Mouse (Mus musculus): ENCODE results near the gene Col28a1. TPM values are rescaled to one million over a fixed set of nuclear protein-coding genes. Genes with fewer than 3 reads are reported as not detected.

Col28a1 gene
- under 1 TPM in 3 of 4 experiments, not detected in 1; 0.07 to 0.36 (median 0.11) TPM for total RNA-seq (2022)

DNA sequence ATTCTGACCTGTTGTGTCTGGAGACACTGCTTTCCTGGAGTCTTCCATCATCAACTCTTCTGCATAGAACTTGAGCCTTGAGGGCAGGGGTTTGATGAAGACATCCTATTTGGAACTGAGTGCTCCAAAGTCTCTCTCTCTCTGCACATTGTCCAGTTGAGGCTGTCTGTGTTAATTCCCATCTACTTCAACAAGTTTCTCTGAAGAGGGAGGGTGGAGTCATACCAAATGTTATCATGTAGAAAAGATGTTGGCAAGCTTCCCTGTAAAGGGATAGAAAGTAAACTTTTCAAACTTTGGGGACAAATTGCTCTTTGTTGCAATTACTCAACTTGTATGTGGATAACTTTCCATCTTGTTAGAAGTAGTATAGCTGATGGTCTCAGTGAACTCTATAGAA is at the start of gene Col28a1:
Gene Col28a1, minus strand, starts transcription at position 101 of the 400 bp plus-strand sequence.
- no peak for DNase-seq (ENCODE audit: low spot score in 2 of 2)

DNA sequence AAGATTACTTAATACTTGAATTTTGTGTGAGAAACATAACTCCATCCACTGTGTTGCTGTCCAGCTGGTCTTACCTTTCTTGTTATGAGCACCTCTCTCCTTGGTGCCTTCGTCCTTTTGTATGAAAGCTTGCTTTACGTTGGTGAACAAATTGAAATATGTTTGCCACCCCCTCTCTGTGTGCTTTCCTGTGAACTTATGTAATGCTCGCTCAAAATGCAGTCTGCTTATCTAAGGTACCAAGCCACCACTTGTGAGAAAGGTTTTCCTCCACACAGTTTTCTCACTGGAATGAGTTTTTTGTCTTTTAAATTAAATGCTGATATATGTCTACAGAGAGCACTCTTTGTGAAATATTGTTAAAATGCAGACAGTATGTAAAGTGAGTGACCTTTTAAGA is 36.2 kb upstream of the Col28a1 start:
- no peak for DNase-seq (ENCODE audit: low spot score in 2 of 2)

DNA sequence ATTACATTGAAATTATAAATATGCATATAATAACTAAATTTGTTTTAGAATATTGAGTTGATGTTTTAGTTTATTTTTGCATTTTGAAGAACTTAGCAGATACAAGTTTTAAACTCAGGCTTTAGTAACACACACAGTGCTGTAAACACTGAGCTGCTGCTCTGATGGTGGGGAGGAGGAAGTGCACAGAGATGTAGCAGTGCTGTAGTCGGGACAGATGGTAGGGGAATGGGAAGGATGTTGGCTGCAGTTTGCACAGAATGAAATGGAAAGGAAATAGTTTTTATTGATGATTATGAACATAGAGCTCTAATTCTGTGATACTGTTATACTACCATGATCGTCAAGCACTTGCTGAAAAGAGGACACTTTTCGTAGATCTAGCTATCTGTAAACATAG is 34.6 kb upstream of the Col28a1 start:
- no peak for DNase-seq (ENCODE audit: low spot score in 2 of 2)

DNA sequence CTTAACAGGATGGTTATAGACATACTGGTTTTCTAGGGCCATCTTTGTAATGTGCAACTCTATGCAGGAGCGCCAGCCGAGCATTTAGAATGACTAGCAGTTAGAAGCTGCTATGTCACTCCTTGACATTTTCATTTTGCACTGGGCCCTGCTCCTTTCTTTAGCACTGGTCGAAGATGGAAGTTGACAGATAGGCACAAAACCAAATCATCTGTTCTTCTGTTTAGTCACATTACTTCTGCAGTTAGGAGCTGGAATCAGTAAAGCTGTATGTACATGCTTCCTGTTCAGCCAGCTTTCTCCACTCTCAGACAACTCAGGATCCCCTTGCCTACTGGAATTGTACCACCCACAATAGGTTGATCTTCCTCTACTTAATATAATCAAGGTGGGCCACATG is 18.2 kb upstream of the Col28a1 start:
- DNase-seq (ENCODE audit: low spot score in 2 of 2) = no peak

DNA sequence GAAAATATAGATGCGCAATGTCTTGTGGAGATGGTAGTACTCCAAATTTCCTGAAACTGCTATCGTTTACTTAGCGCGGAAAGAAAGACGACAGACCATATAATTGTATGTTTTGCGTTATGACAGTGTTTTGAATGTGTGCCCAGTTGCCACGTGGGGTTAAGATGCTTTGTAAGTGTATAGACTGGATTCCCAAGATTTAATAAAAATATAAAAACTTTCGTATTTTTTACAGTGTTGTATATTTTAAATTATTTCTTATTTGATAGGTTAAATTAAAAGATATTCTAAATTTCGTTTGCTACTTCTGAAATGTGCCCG is 17.4 kb upstream of the Col28a1 start:
- DNase-seq (ENCODE audit: low spot score in 2 of 2) = no peak

DNA sequence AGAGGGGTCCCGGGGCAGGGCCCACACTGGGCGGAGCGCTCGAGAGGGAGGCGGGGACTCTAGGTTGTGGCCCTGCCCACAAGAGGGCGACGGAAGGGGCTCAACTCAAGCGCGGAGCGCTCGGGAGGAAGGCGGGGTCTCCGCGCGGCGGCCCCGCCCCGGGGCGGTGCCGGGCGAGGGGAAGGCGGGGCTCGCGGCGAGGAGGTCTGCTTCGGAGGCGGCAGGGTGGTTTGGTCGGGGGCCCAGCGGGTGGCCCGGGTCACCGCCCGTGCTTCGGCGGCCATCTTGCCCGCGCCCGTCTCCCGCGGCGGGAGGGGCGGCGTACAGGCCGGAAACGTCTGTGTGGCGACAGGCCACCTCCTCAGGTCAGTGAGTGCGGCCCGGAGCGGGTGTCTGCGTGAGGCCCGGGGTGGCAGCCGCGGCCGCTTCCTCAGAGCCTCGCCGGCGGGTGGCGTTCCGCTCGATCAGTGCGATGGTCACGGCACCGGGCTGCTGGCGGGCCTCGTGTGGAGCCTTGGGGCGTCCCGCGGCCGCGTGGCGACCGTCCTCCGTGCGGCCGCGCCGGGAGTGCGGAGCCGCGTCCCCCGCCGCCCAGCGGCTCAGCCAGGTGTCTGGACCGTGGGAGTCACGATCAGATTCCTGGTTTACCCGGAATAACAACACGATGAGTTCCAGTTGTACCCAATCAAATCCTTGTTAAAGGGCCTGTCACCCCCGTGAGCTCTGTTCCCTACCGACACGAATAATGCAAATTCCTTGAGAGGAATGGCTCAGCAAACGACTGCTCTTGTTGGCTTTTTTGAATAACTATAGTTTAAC is 16.8 kb upstream of the Col28a1 start, which contains the start of gene Mios:
Gene Mios, plus strand, starts transcription at position 176 of the 819 bp plus-strand sequence.
- DNase-seq (ENCODE audit: low spot score in 2 of 2) = peak; percentile 87 to 88

DNA sequence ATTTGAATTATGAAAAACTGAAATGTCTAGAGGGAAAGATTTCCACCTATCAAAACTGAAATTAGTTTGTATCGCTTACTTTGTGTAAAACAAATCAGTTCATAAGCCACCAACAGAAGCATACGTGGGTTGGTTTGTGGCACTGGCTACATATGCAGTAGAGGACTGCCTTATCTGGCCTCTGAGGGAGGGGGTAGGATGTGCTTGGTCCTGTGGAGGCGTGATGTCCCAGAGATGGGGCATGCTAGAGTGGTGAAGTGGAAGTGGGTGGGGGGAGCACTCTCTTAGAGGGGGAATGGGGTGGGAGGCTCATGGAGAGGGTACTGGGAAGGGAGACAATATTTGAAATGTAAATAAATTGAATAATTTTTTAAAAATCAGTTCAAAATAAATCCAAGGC is 2.5 kb downstream of the Col28a1 start:
- no peak for DNase-seq (ENCODE audit: low spot score in 2 of 2)

DNA sequence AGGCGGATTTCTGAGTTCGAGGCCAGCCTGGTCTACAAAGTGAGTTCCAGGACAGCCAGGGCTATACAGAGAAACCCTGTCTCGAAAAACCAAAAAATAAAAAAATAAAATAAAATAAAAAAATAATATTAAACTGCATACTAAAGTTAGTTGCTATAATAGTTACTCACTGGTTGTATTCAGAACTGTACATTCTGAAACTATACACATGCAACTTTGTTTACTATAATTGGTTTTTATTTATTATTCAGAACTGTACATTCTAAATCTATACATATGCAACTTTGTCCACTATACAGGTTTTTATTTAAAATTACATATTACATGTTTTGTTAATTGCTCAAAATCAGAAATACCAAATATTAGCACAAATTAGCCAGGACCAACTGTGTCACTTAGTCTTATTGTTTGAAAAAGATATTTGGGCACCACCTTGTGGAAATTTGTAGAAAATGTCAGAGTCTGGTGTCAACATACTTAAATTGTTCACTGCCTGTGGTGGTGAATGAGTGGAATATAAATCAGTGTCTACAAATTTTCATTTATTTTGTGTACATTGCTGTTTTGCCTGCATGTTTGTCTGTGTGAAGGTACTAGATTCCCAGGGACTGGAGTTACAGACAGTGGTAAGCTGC is 3.7 kb downstream of the Col28a1 start:
- DNase-seq (ENCODE audit: low spot score in 2 of 2) = no peak

DNA sequence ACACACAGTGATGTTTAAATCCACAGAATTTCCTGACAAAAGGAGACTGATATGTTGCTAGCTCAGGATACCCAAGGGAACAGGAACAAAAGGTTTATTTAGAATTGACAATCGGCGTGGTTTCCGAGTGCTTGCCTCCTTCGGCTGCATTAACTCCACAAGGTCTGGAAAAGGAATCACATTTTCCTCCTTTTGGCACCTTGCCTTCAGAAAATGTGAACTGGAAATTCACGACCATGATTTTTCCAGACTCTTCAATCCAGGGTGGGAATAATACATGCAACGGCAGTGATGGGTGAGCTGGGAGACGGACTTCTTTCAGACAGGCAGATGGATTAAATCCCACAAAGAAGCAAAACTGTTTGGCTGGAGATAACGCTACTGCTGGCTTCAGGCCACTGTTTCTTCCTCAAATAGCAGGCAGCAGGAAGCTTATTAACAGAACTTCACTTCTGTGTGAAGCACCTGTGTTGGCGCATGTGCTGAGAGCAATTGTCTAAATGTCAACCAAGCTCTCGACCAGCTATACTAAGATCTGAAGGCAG is 13.9 kb downstream of the Col28a1 start:
- no peak for DNase-seq (ENCODE audit: low spot score in 2 of 2)

DNA sequence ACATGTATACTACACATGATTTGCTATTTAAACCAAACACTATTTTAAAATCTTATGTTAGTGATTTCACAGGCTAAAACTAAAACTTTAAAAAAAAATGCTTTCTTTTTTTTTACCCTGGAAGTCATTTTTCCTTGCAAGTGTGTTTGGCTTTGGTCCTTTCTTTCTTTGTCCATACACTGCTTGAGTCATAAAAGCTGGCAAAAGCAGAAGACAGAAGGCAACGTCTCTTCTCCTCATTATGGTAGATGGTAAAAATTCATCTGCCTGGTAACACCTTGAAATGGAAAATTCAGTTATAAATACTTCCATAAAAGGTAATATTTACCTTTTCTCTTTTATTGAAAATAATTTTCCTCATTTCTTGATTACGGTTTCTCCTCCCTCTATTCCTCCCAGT is 16.3 kb downstream of the Col28a1 start:
- no peak for DNase-seq (ENCODE audit: low spot score in 2 of 2)

DNA sequence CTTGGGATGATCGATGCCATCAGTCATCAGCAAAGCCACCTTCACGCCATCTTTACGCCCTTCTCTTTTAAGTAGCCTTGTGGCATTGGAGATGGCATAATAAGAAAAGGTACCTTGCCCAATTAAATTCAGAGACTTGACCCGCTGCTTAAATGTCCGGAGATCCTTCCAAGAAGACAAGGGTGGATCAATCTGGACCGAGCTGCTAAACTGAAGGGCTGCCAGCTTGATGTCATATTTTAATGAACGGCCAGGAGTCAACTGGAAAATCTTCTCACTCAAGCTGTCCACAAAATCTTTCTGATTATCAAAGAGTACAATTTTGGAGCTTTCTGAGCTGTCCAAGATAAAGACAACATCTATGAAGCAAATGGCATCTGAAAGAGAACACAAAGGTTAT is 17.1 kb downstream of the Col28a1 start:
- DNase-seq (ENCODE audit: low spot score in 2 of 2) = no peak

DNA sequence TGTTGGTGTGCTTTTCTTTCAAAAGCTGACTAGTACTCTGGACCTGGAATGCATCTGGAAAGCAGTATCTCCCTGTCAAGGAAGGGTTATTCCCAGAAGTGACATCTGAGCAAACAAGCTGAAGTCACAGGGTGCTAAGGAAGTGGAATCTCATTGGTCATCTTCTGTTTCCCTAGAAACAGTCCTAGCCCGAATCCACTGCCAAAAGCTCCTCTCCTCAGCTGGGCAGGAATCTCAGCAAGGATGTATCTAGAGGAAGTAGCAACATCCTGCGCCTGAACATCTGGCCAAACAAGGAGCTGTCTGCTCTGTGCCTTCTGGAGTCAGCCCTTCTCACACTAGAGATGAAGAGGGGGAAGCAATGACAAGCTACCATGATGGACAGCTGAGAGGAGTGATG is 18.4 kb downstream of the Col28a1 start:
- no peak for DNase-seq (ENCODE audit: low spot score in 2 of 2)

DNA sequence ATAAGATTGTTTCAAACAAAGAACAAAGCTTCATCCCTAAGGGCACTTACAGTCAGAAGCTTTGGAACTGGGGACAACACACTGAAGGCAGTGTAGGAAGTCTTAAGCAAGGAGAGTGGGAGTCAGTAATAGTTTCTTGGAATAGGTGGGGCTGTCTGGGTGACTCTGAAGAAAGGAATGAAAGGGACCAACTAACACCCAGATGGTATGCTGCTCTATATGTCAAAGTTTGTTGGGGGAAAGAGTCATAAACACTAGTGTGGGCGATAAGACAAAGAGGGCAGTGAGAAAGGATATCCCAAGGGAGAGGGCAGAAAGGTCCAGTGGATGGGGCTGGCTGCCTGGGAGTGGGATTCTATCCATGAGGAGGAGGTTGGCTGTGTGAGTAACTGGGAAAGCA is 20.3 kb downstream of the Col28a1 start:
- no peak for DNase-seq (ENCODE audit: low spot score in 2 of 2)

DNA sequence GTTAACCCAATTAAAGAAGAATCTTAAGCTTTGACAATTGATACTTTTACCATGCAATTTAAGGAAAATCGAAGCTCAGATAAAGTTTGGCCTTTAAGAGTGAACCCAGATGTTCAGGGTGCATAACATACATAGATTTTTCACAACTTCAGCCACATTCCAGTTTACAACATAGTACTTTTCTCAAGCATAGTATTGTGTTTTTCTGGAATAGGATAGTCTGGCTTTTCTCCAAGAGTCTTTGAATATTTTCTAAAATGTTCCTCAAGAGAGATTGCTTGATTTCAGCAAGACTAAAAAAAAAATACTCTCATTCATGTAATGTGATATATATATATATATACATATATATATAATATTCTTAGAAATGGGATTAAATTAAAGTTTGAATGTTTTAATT is 27.7 kb downstream of the Col28a1 start:
- no peak for DNase-seq (ENCODE audit: low spot score in 2 of 2)

DNA sequence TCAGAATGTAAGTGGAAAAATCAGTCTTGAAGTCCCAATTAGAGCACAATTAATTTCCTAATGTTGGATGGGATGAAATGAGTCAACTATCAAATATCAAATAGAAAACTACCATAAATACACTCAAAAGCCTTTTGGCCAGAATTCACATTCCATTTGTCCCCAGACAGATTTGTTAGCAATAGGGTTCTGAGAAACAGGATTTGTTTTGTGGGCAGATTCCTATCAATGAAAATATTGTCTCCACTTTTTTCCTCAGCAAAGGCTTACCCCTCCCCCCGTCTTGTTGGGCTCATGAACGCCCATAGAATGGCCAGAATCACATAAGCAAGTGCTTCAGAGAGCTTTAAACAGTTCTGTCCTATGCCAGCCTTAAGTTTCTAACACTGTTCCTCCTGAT is 32.4 kb downstream of the Col28a1 start:
- DNase-seq (ENCODE audit: low spot score in 2 of 2) = no peak

DNA sequence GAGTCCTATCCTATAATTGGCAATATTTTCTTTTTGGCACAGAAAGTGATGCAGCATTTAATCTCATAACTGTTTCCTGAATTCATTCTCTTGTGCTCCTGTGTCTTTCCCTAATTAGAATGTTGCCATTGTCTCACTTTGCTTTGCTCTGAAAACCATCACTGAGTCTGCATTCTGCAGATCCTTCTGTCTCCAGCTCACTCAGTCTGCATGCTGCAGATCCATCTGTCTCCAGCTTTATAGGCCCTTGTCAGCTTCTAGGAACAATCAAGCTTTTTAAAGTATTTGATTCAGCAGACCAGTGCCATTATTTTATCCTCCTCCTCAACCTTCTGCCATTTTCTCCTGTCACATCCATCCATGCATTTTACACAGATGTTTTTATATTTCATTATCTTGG is 35.3 kb downstream of the Col28a1 start:
- DNase-seq (ENCODE audit: low spot score in 2 of 2) = no peak

DNA sequence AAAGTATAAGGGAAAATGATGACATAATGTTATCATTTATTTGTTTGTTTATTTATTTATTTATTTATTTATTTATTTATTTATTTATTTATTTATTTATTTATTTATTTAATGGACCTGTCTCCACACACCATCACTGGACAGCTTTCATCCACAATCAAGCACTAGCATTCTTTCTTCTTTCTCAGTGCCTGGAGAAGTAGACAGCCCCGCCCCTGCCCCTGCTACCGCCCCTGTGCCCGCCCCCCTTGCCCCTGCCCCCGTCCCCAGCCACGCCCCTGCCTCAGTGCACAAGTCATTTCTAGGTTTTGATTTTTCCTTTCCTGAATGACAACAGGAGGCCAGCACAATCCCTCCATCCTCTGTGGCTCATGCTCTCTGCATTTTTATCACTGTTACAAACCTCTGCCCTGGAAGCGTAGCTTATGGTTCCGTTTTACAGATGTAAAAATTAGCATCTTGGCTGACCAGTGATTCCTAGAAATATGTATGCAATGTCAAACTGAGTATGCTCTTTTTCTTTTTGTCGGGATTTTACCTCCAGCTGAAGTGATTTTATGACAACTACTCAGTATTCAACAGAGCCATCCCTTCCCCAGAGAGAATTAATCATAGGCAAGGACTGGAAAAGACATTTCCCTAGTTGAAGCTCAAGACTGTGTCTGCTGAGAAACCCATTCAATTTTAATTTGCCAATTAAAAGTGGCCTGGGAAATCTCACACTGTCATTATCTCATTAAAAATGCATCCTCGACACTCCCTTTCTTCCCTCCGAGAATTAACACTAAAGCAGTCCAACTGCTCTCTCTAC is 39.7 kb downstream of the Col28a1 start:
- no peak for DNase-seq (ENCODE audit: low spot score in 2 of 2)

DNA sequence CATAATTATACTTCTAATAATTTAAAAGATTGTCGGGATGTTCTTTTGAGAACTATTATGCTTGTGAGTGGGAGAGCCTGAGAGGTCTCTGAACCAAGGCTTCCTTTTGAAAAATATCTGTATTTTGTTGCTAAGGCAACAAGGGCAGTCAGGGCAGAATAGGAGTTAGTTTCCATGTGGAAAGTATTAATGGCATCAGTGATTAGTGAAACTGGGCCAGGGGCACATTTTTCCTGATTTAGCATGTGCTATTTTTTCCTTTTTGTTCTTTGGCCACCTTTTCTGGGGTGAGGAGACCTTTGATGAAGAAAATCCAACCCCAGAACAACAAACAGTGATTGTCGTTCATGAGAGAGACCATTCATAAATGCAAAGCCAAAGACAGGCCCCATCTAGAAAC is 43.5 kb downstream of the Col28a1 start:
- no peak for DNase-seq (ENCODE audit: low spot score in 2 of 2)

DNA sequence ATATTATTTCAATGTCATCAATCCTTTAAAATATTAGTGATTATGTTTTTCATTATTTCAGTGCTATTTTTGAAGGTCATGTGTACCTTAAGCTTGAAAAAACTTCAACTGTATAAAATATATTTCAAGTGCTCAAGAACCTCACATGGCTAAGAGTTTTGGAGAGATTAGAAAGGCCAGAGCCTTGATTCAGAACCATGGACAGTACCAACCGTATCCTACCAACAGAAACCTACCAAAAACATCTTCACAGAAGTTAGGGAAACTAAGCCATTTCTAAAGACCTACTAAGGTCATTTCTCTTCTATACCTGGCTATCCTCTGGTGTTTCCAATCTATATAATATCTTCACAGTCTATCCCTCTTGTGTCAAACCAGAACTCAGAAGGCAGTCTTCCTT is 50.5 kb downstream of the Col28a1 start:
- DNase-seq (ENCODE audit: low spot score in 2 of 2) = no peak

DNA sequence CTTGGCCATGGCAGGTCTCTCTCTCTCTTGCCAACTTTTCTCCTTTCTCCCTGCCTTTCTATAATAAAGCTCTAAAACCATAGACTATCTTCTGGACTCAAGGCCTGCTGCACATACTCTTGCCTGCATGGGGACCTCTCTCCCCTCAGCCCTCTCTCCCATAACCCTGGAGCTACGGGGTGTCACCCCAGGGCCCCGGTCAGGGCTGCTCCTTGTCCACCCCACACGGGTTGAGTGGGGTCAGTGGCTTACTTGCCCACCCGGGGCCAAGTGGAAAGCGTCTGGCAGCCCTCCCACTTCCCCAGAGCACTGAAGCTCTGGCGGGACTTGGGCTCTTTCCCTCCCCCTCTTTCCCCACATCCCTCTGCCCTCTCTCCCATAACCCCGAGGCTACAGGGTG is 62.3 kb downstream of the Col28a1 start:
- no peak for DNase-seq (ENCODE audit: low spot score in 2 of 2)

DNA sequence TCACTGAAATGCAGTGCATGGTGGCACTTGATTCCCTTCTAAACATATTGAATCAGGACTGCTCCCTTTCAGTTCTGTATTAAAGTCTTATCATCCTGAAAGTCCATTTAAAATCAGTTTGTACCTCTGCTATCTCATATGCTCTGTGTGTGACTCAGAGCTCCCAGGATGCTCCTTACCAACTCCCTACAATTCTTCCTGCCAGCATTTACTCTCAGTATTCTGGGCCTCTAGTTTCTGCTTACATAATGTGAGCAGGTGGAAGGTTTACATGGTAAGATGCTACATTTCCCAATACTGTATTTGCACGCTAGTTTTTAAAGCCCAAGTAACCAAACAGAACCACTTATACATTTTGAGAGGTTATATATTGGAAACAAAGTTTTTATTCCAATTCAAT is 64.3 kb downstream of the Col28a1 start:
- DNase-seq (ENCODE audit: low spot score in 2 of 2) = no peak

DNA sequence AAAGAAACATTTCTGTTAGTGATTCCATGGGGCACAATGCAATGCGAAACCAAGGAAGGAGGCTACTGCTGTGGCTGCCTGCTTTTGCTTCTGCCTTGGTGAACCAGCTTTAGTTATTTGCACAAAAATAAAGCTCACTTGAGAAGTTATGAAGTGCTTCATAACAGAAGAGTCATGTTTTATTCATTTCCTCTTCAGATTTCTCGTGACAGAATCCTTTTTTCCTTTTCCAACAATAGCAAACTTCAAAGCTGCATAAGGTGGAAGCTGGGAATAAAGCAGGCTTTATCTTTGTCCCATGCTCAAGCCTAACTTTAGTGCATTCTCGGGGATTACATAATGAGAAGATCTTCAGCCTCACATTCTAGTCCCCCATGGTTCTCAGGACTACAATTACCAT is 65.9 kb downstream of the Col28a1 start:
- DNase-seq (ENCODE audit: low spot score in 2 of 2) = no peak

Data from gastrocnemius, adult 8-10 months (tissue).